Mouse (Mus musculus): Measurements from ENCODE around the gene 4921524J17Rik.

Gene 4921524J17Rik

DNA sequence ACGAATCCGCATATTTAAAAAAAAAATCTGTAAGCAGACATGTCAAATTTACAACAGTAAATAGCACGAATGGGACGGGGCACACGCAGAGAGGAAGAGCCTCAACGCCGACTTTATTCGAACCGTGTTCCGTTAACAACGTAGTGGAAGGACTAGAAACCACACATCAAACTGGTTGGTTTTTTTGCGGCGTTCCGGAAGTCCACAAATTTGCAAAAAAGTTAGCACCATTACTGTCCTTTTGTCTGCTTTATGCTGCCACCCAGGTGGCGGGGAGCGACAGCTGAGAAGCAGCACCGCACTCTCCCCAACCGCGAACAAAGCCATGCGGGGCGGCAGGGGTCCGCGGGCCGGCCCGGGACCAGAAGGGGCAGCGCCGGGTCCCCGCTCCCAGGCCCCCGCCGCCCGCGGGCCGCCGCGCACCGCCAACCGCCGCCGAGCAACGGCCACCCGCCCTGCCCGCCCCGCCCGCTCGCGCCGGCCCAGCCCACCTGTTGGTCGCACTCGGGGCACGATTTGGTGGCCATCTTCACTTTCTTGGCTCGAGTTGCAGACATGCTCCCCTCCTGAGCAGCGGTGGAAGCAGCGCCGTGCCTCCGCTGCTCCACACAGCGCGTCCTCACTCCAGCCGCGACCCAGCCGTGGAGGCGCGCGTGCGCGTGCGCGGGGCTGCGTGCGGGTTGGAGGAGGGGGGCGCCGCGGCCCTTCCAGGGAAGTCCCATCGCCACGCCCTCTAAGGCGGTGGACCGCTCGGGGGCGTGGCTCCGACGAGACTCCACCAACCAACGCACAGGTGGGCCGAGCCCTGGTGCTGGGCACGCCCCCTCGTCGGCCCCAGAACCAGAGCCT lies at the start of gene 4921524J17Rik:
TSS of gene 4921524J17Rik (minus strand) at position 666 of the 849 bp plus-strand sequence.
- DNase-seq (ENCODE audit: low spot score): peak; percentile 96

GRCm38 (mm10) chr8:85482427-85482826 lies 49.8 kb upstream of the 4921524J17Rik start:
- DNase-seq (ENCODE audit: low spot score): no peak

GRCm38 (mm10) chr8:85481900-85482299 lies 49.3 kb upstream of the 4921524J17Rik start:
- no peak for DNase-seq (ENCODE audit: low spot score)

GRCm38 (mm10) chr8:85479710-85480109 lies 47.1 kb upstream of the 4921524J17Rik start:
- no peak for DNase-seq (ENCODE audit: low spot score)

- DNase-seq (ENCODE audit: low spot score): peak; percentile 15
Measured at GRCm38 (mm10) chr8:85478397-85478796, 45.8 kb upstream of the 4921524J17Rik start.

DNA sequence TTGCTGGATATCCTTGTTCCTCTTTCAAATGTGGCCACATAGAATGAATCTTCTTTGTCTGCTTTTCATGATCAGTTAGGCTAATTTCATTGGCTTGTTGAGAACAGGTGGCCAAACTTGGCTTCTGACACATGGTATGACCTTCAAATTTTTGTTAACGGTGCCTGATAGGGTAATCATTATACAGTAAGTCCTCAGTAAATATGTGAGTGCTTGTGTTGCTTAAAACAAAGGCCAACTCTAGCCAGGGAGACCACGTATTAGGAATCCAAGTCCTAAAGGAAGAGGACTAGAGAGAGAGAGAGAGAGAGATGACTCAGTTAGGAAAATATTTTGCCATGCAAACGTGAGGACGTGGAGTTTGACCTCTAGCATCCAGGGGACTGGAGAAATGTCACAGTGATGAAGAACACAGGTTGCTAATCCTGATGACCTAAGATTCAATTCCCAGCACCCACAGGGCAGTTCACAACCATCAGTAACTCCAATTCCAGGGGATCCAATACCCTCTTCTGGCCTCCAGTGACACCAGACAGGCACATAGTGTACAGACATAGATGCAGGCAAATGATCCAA lies 44.4 kb upstream of the 4921524J17Rik start:
- no peak for DNase-seq (ENCODE audit: low spot score)

GRCm38 (mm10) chr8:85474924-85475323 lies 42.3 kb upstream of the 4921524J17Rik start:
- DNase-seq (ENCODE audit: low spot score): no peak

- no peak for DNase-seq (ENCODE audit: low spot score)
Measured at GRCm38 (mm10) chr8:85473246-85473645, 40.6 kb upstream of the 4921524J17Rik start.

GRCm38 (mm10) chr8:85472800-85473199 lies 40.2 kb upstream of the 4921524J17Rik start:
- DNase-seq (ENCODE audit: low spot score): no peak

DNA sequence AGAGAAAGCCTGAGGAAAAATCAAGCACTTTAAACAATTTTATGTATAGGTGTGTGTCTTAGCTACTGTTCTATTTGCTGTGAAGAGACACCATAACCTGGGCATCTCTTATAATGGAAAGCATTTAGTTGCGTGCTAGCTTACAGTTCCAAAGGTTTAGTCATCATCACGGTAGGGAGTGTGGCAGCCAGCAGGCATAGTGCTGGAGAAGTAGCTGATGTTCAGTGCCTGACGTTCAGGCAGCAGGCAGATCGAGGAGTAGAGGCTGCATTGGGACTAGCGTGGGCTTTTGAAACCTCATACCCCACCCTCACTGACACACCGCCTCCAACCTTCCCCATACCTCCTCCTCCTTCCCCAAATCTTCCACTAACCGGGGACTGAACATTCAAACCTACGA lies 38.1 kb upstream of the 4921524J17Rik start:
- DNase-seq (ENCODE audit: low spot score): no peak

DNA sequence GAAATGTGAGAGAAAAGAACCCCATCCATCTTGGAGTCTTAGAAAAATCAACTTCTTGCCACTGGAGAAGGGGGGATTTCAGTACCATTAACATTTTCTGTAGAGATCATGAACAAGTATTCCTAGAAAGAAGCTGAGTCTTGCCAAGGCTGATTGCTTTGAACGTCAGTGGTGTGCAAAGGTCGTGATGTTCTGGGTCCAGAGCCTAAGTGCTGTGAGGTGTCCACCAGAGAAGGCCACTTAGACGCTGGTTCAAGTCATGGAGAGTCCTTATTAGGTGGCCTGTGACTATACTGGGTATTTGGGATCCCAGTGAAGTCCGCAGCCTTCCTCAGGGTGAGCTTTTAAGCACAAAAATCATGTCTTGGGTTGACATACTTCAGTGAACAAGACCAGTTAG lies 33.4 kb upstream of the 4921524J17Rik start:
- DNase-seq (ENCODE audit: low spot score): no peak

DNA sequence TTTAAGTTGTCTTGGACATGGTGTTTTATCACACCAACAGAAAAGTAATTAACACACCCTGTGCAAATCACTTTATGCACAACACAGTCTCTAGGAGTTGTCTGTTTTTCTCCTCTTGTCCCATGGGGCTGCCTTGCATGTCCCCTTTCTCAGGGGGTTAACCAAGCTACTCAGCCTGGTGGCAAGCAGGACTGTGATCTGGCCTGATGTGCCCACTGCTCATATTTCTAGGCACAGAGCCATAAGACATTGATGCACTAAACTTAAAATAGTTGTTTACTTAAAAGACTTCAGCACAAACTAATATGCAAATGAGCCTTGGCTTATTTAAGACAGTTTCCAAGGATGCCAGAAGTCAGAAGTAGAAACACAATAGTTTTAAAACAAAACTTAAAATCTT lies 31.7 kb upstream of the 4921524J17Rik start:
- no peak for DNase-seq (ENCODE audit: low spot score)

- DNase-seq (ENCODE audit: low spot score): no peak
Measured at GRCm38 (mm10) chr8:85462441-85462840, 29.8 kb upstream of the 4921524J17Rik start.

DNA sequence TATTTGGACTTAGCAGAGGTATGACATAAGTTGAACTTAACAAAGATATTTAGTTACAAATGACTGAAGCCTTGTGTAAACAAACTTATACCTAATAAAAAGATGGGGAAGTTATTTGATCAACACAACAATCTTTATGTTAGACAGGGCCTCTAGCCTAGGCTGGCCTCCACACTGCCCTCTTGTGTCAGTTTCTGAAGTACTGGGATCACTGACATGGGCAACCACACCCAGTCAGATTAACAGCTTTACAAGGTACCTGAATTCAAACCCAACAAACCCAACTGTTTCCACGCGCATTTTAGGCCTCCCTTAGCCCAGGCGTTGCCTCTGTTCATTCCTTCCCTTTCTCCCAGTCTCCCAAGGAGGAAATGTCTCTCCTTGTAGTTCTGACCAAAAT lies 28.7 kb upstream of the 4921524J17Rik start:
- no peak for DNase-seq (ENCODE audit: low spot score)

GRCm38 (mm10) chr8:85460804-85461203 lies 28.2 kb upstream of the 4921524J17Rik start:
- no peak for DNase-seq (ENCODE audit: low spot score)

- no peak for DNase-seq (ENCODE audit: low spot score)
Measured at GRCm38 (mm10) chr8:85459582-85459981, 26.9 kb upstream of the 4921524J17Rik start.

GRCm38 (mm10) chr8:85456536-85456935 lies 23.9 kb upstream of the 4921524J17Rik start:
- DNase-seq (ENCODE audit: low spot score): peak; percentile 26

GRCm38 (mm10) chr8:85454750-85455149 lies 22.1 kb upstream of the 4921524J17Rik start:
- DNase-seq (ENCODE audit: low spot score): no peak

DNA sequence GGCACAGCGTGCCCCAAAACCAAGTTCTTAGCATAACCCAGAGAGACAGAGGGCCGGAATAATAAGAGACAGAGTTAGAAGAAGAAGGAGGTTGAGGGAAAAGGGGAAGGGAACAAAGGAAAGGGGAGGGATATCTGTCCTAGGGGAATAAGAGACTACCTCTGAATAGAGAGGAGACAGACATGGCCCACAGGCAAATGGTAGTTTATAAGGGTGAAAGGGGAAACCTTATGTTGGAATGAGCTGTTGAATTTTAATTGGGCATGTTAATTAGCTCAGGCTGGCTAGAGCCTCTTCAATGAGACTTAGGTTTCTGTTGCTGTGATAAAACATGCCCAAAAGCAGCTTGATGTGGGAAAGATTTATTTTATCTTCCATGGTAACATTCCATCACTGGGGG lies 20.6 kb upstream of the 4921524J17Rik start:
- DNase-seq (ENCODE audit: low spot score): no peak

DNA sequence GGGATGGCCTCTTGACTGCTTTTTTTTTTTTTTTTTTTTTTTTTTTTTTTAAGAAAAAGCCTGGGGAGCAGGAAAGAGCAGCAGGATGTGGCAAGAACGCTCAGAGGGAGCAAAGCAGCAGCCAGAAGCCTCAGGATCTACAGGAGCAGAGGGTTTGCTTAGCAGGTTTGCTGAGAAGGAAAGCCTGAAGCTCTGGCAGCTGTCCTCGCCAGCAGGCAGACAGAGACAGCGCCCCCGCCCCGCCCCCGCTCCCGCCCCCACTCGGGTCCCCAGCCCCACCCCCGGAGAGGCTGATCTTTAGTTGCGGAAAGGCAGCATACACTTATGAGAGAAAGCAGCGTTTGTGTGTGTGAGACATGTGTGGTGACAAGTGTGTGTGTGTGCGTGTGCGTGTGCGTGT lies 19.7 kb upstream of the 4921524J17Rik start:
- no peak for DNase-seq (ENCODE audit: low spot score)

- no peak for DNase-seq (ENCODE audit: low spot score)
Measured at GRCm38 (mm10) chr8:85450335-85450734, 17.7 kb upstream of the 4921524J17Rik start.

- DNase-seq (ENCODE audit: low spot score): no peak
Measured at GRCm38 (mm10) chr8:85445936-85446685, 13.5 kb upstream of the 4921524J17Rik start.

- no peak for DNase-seq (ENCODE audit: low spot score)
Measured at GRCm38 (mm10) chr8:85444092-85444491, 11.5 kb upstream of the 4921524J17Rik start.

Measured in ovary, adult 18-20 months (tissue).